Mouse (Mus musculus) NIH3T3 (cell line): Measurements from ENCODE around the gene 1700003F12Rik.

ENCODE experiments used
- DNase-seq: peaks from one replicate; pipeline ENCODE4 v3.0.0-alpha.2; 2012; ENCODE audit warnings: low read depth

Gene 1700003F12Rik

GRCm38 (mm10) chr2:154576876-154577743, 30.2 kb downstream of the 1700003F12Rik start:
- DNase-seq, result no peak

- no peak for DNase-seq
These were observed 30.8 kb downstream of the 1700003F12Rik start for GRCm38 (mm10) chr2:154577744-154578067.

GRCm38 (mm10) chr2:154580586-154580985, 33.7 kb downstream of the 1700003F12Rik start:
- peak; percentile 43 for DNase-seq

- DNase-seq, result no peak
These were observed 34.5 kb downstream of the 1700003F12Rik start for GRCm38 (mm10) chr2:154581421-154581820.

GRCm38 (mm10) chr2:154583906-154584872, 37.3 kb downstream of the 1700003F12Rik start:
- DNase-seq, result peak; percentile 74

GRCm38 (mm10) chr2:154584931-154585601, 38.2 kb downstream of the 1700003F12Rik start:
- DNase-seq, result peak; percentile 66

GRCm38 (mm10) chr2:154586405-154586804, 39.5 kb downstream of the 1700003F12Rik start:
- DNase-seq, result peak; percentile 61

- no peak for DNase-seq
These were observed 42.2 kb downstream of the 1700003F12Rik start for GRCm38 (mm10) chr2:154589051-154589450.

- DNase-seq, result no peak
These were observed 44.4 kb downstream of the 1700003F12Rik start for GRCm38 (mm10) chr2:154591239-154591638.

- peak; percentile 59 for DNase-seq
These were observed 46.1 kb downstream of the 1700003F12Rik start for GRCm38 (mm10) chr2:154593025-154593424.

- peak; percentile 36 for DNase-seq
These were observed 48.9 kb downstream of the 1700003F12Rik start for GRCm38 (mm10) chr2:154595775-154596174.

GRCm38 (mm10) chr2:154597399-154597798, 50.5 kb downstream of the 1700003F12Rik start:
- DNase-seq, result no peak
